Mouse (Mus musculus): ENCODE measurements around the gene Gm20388. TPM values are rescaled to one million over a fixed set of nuclear protein-coding genes. Genes with fewer than 3 reads are reported as not detected.

Gene Gm20388
- polyA plus RNA-seq, 1 experiment from 2014 or later, result 4.4 TPM

DNA sequence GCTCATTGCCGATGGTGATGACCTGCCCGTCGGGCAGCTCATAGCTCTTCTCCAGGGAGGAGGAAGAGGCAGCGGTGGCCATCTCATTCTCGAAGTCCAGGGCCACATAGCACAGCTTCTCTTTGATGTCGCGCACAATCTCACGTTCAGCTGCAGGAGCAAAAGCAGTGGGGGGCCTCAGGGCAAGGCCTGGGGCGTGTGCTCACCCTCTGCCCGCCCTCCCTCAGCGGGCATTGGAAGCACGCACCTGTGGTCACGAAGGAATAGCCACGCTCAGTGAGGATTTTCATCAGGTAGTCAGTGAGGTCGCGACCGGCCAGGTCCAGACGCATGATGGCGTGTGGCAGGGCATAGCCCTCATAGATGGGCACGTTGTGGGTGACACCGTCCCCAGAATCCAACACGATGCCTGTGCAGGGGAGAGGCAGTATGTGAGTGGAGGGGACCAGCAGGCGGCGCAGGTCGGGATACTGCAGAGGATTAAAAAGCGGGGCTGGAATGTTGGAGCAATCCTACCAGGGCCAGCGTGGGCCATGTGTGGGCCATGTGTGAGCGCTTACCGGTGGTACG, 3982.0 kb downstream of the Gm20388 start:
- Histone ChIP-seq H3K27ac (no peak overlapping the region), H3K36me3 (no peaks in the 10 kb centered on the region), H3K27me3 (peaks cover 77% of the 10 kb centered on the region), H3K4me1 (replicated peaks) (peaks cover 21% of the 10 kb centered on the region), H3K4me2 (replicated peaks) (peak overlapping the region; percentile 72), H3K9me3 (no peaks in the 10 kb centered on the region), H3K4me3 (replicated peaks) (peak overlapping the region; percentile 48), H3K9ac (replicated peaks) (peak overlapping the region; percentile 69)
- ATAC-seq, result peak; percentile 41
- 12% methylated on average over 30 of the region's 30 CpGs for WGBS

DNA sequence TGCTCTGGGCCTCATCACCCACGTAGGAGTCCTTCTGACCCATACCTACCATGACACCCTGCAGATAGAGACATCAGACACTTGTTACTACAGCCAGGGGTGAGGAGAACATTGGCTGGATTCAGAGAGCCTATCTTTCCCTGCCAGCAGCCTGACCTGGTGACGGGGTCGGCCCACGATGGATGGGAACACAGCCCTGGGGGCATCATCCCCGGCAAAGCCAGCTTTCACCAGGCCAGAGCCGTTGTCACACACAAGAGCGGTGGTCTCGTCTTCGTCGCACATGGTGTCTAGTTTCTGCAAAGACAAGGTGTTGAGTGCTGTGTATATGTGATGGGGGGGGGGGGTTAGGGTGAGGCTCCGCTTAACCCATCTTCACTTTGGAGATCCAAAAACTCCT, 3982.8 kb downstream of the Gm20388 start:
- H3K9me3 ChIP-seq, result no peaks in the 10 kb centered on the region
- H3K4me2 ChIP-seq (replicated peaks), result no peak overlapping the region
- peaks cover 21% of the 10 kb centered on the region for H3K4me1 ChIP-seq (replicated peaks)
- no peak overlapping the region for H3K9ac ChIP-seq (replicated peaks)
- H3K27me3 ChIP-seq, result peaks cover 77% of the 10 kb centered on the region
- WGBS, result 86% methylated on average over 11 of the region's 11 CpGs
- ATAC-seq, result no peak
- no peak overlapping the region for H3K4me3 ChIP-seq (replicated peaks)
- H3K36me3 ChIP-seq, result peaks cover 1% of the 10 kb centered on the region; the same call in 1 of the 2 replicates
- H3K27ac ChIP-seq, result no peak overlapping the region

DNA sequence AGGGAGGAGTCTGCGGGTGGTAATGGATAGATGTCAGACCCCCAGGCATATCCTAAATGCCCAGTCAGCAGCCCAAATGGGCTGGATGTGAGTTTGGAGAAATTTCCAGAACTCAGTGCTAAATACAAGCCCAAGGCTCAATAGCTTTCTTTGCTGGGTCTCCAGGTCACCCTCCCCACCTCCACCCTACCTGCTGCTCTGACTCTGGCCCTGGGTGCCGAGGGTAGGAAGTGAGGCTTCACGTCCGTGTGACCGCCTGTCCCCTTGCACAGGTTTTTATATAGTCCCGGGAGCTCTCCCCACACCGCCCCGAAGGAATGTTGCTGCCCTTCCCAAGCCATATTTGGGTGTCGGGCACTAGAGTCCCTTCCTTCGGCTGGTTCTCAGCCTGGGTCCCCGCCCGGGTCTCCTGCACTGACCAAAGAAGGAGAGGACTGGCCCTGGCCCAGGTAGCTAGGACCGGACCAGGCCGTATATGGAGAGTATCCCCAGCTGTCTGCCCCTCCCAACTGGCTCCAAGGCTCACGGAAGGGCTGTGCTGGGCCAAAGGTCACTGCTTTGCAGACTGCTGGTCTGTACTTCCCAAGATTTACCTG, 3984.0 kb downstream of the Gm20388 start, which contains the start of gene Acta1:
Gene Acta1, minus strand, starts transcription at position 250 of the 596 bp plus-strand sequence.
- peaks cover 21% of the 10 kb centered on the region for H3K4me1 ChIP-seq (replicated peaks)
- H3K36me3 ChIP-seq, result peaks cover 8% of the 10 kb centered on the region; the same call in 1 of the 2 replicates
- H3K9ac ChIP-seq (replicated peaks), result no peak within 1 kb of the TSS
- no peak within 1 kb of the TSS for H3K4me3 ChIP-seq (replicated peaks)
- H3K27me3 ChIP-seq, result peaks cover 68% of the 10 kb centered on the region
- no peaks in the 10 kb centered on the region for H3K9me3 ChIP-seq
- no peak within 1 kb of the TSS for H3K27ac ChIP-seq
- no peak for ATAC-seq
- 30% methylated on average over 15 of the region's 15 CpGs for WGBS
- H3K4me2 ChIP-seq (replicated peaks), result no peak within 1 kb of the TSS

DNA sequence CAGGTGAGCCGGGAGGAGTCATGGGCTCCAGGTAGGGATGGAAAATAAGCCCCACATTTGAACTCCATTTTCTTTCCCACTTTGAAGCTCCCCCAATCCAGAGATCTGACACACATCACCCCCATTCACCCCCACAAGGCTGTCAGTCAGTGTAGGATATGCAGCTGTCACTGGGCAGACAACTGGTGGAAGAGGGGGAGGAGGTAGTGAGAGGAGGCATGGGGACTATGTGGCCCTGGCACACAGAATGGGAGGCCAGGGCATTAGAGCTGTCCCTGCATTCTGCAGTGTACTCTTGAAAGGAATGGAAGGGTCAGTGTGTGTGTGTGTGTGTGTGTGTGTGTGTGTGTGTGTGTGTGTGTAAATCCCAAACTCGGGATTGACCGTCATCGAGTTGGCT, 3984.6 kb downstream of the Gm20388 start:
- H3K27me3 ChIP-seq, result peaks cover 62% of the 10 kb centered on the region
- no peak overlapping the region for H3K9ac ChIP-seq (replicated peaks)
- WGBS, result 72% methylated on average over 4 of the region's 4 CpGs
- H3K4me3 ChIP-seq (replicated peaks), result no peak overlapping the region
- peaks cover 21% of the 10 kb centered on the region for H3K4me1 ChIP-seq (replicated peaks)
- peaks cover 9% of the 10 kb centered on the region for H3K36me3 ChIP-seq
- ATAC-seq, result no peak
- H3K27ac ChIP-seq, result no peak overlapping the region
- H3K9me3 ChIP-seq, result no peaks in the 10 kb centered on the region
- H3K4me2 ChIP-seq (replicated peaks), result no peak overlapping the region

DNA sequence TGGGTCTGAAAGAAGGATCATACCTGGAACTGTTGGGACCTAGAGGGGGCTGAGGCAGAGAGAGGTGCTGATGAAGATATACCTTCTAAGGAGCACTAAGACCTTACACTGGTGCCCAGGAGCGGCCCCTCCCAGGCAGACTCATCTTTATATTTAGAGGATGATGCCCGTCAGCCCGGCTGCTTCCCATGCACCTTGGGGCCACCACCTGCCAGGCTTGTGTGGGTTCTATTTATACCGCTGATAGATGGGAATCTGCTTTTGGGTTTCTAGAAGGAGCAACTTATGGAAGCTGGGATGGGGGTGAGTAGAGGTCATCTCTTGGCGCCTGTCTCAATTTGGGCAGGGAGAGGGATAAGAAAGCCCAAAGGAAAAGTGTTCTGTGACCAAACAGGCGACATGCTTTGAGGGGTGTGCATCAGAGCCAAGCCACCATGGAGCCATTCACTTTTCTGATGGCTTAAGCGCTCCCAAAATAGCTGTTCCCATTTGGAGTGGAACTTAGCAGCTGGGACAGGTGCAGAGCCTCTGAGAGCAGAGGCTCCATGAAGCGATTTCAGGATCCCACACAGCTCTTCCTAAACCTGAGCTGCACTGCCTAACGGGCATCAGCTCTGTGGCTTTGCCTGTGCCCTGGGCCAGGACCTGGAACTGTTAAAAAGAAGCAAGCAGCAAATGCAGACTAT, 3985.2 kb downstream of the Gm20388 start:
- Histone ChIP-seq H3K4me1 (replicated peaks) (peaks cover 20% of the 10 kb centered on the region), H3K4me3 (replicated peaks) (no peak overlapping the region), H3K4me2 (replicated peaks) (no peak overlapping the region), H3K9ac (replicated peaks) (no peak overlapping the region), H3K27me3 (peaks cover 56% of the 10 kb centered on the region), H3K36me3 (peaks cover 15% of the 10 kb centered on the region), H3K27ac (no peak overlapping the region), H3K9me3 (no peaks in the 10 kb centered on the region)
- 73% methylated on average over 9 of the region's 9 CpGs for WGBS
- ATAC-seq, result no peak

DNA sequence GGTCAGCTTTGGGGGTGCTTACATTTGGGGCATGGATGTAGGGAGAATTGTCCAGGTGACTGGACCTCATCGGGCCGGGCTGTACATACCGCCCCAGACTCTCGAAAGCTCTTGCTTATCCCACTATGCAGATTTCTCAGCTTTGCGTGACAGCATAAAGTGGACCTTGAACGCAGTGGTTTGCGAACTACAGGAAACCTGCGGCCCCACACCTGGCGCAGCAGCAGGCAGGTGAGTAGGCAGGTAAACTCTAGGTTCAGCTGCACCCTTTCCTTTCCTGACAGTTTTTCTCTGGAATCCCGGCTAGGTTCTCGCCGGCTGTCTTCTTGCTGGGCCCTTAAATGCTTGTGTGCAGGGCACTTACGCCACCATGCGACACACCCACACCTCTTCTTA, 3985.7 kb downstream of the Gm20388 start:
- Histone ChIP-seq H3K4me1 (replicated peaks) (peaks cover 15% of the 10 kb centered on the region), H3K9me3 (no peaks in the 10 kb centered on the region), H3K27me3 (peaks cover 51% of the 10 kb centered on the region), H3K27ac (no peak overlapping the region), H3K4me3 (replicated peaks) (no peak overlapping the region), H3K9ac (replicated peaks) (no peak overlapping the region), H3K4me2 (replicated peaks) (no peak overlapping the region), H3K36me3 (peaks cover 20% of the 10 kb centered on the region)
- ATAC-seq, result no peak
- WGBS, result 73% methylated on average over 14 of the region's 14 CpGs

DNA sequence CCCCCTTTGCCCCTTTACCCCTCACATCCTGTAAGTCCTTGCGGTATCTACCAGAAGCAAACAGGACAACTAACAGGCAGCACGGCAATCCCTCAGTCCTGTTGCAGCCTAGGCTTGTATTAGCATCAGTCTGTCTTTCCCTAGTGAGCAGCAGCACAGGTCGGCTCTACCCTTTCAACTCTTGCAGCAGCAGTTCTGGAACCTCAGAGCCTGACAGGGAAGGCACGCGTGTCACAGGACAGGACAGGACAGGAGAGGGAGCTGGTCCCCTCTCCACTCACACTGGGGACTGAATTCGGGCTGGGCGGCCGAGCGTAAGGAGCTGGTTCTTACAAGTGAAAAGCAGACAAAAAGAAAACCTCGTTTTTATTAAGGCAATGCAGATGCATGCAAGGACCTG, 3986.1 kb downstream of the Gm20388 start:
- peaks cover 46% of the 10 kb centered on the region for H3K27me3 ChIP-seq
- H3K4me3 ChIP-seq (replicated peaks), result no peak overlapping the region
- H3K4me1 ChIP-seq (replicated peaks), result peaks cover 11% of the 10 kb centered on the region
- H3K36me3 ChIP-seq, result peaks cover 24% of the 10 kb centered on the region
- no peak for ATAC-seq
- H3K4me2 ChIP-seq (replicated peaks), result no peak overlapping the region
- 59% methylated on average over 10 of the region's 10 CpGs for WGBS
- H3K9ac ChIP-seq (replicated peaks), result no peak overlapping the region
- no peaks in the 10 kb centered on the region for H3K9me3 ChIP-seq
- H3K27ac ChIP-seq, result no peak overlapping the region

DNA sequence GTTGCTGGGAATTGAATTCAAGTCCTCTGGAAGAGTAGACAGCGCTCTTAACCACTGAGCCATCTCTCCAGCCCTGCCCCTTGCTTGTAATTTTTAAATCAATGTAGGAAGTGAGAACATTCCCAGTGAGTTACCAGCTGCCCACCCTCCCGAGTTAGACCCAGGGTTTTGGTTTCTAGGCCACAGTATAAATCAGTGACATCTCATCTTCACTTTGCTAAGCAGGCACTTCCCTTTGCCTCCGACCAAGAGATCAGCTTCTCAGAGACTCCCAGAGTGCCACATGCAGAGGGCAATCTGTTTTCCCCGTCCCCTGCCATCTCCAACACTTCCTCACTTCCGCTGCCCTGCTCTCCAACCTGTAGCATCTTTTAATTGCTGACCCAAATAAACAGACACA, 3987.9 kb downstream of the Gm20388 start:
- Histone ChIP-seq H3K9ac (replicated peaks) (no peak overlapping the region), H3K4me3 (replicated peaks) (no peak overlapping the region), H3K27me3 (peaks cover 28% of the 10 kb centered on the region), H3K9me3 (no peaks in the 10 kb centered on the region), H3K4me1 (replicated peaks) (no peaks in the 10 kb centered on the region), H3K27ac (no peak overlapping the region), H3K36me3 (peaks cover 42% of the 10 kb centered on the region), H3K4me2 (replicated peaks) (no peak overlapping the region)
- 90% methylated on average over 5 of the region's 5 CpGs for WGBS
- ATAC-seq, result no peak

DNA sequence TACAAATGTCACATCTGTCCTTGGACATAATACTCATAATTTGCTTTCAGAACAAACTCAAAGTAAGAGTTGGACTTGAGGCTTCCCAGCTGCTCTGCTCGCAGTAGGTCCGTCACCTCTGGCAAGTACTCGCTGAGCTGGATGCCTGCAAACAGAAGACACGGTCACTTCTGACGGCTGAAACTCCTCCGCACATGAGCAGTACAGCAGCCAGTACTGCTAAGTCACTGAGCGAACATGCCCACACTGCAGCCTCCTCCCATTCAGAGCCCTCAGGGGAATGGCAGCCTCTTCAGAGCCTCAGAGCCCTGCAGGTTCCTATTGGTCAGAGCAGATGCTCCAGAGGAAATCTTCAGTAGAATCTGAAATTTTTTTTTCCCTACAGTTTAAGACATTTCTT, 3988.7 kb downstream of the Gm20388 start:
- 93% methylated on average over 7 of the region's 7 CpGs for WGBS
- Histone ChIP-seq H3K36me3 (peaks cover 50% of the 10 kb centered on the region), H3K27ac (no peak overlapping the region), H3K4me1 (replicated peaks) (no peaks in the 10 kb centered on the region), H3K4me3 (replicated peaks) (no peak overlapping the region), H3K9me3 (no peaks in the 10 kb centered on the region), H3K27me3 (peaks cover 21% of the 10 kb centered on the region), H3K4me2 (replicated peaks) (no peak overlapping the region), H3K9ac (replicated peaks) (no peak overlapping the region)
- no peak for ATAC-seq

DNA sequence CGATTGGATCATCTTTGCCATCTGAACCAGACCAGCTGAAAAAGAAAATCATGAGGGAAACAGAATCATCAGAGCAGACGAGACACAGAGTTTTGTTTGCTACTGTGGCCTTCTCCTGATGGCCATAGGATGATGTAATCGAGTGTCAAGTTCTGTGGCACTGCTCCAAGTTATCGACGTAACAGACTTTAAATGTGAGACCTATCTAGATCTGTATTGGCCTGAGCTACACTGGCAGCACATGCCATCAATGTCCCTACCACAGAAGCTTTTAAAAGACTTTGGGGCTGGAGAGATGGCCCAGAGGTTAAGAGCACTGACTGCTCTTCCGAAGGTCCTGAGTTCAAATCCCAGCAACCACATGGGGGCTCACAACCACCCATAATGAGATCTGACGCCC, 3992.0 kb downstream of the Gm20388 start:
- H3K4me2 ChIP-seq (replicated peaks), result no peak overlapping the region
- H3K9me3 ChIP-seq, result no peaks in the 10 kb centered on the region
- H3K36me3 ChIP-seq, result peaks cover 77% of the 10 kb centered on the region
- H3K4me3 ChIP-seq (replicated peaks), result no peak overlapping the region
- H3K27ac ChIP-seq, result no peak overlapping the region
- H3K9ac ChIP-seq (replicated peaks), result no peak overlapping the region
- WGBS, result 89% methylated on average over 7 of the region's 7 CpGs
- H3K27me3 ChIP-seq, result no peaks in the 10 kb centered on the region
- H3K4me1 ChIP-seq (replicated peaks), result no peaks in the 10 kb centered on the region
- ATAC-seq, result no peak

DNA sequence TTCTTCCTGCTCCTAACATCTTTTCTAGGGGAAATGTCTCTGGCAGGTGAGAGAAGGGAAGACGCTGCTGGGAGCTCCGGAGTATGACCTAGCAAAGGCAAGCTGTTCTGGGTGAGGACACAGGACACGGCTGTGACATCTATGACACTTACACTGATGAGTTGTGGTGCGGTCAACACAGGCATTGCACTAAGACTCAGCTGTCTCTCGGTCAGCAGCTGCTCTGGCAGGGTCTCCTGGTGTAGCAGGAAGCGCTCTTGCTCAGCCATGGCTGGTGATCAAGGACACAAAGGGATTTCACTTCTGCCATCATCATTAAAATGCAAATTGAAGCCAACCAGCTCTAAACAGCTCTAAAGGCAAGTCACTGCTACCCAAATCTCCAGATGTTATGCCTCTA, 3997.0 kb downstream of the Gm20388 start:
- WGBS, result 94% methylated on average over 6 of the region's 6 CpGs
- Histone ChIP-seq H3K4me1 (replicated peaks) (no peaks in the 10 kb centered on the region), H3K27ac (no peak overlapping the region), H3K36me3 (peaks cover 86% of the 10 kb centered on the region), H3K9me3 (no peaks in the 10 kb centered on the region), H3K9ac (replicated peaks) (no peak overlapping the region), H3K27me3 (no peaks in the 10 kb centered on the region), H3K4me3 (replicated peaks) (no peak overlapping the region), H3K4me2 (replicated peaks) (no peak overlapping the region)
- ATAC-seq, result no peak

DNA sequence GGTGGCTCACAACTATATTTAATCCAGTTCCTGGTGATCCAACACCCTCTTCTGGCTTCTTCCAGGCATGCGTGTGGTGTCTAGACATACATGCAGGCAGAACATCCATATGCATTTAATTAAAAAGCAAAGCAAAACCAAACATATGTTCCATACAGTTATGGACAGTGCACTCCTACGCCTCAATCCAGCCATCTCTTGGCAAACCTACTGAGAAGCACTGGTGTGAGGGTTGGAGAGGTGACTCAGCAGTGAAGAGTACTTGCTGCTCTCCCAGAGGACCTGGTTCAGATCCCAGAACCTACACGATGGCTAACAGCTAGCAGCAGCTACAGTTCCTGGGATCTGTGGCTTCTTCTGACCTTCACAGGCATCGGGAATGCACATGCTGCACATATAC, 4001.6 kb downstream of the Gm20388 start:
- H3K36me3 ChIP-seq, result peaks cover 88% of the 10 kb centered on the region
- H3K4me3 ChIP-seq (replicated peaks), result no peak overlapping the region
- no peak overlapping the region for H3K9ac ChIP-seq (replicated peaks)
- no peak for ATAC-seq
- H3K9me3 ChIP-seq, result no peaks in the 10 kb centered on the region
- no peaks in the 10 kb centered on the region for H3K4me1 ChIP-seq (replicated peaks)
- 97% methylated on average over 4 of the region's 4 CpGs for WGBS
- H3K27me3 ChIP-seq, result no peaks in the 10 kb centered on the region
- H3K27ac ChIP-seq, result no peak overlapping the region
- H3K4me2 ChIP-seq (replicated peaks), result no peak overlapping the region

All from midbrain, embryonic 13.5 days (tissue).